Mouse (Mus musculus) midbrain, embryonic 13.5 days (tissue): ENCODE data around the gene Tmem235. TPM values are rescaled to one million over a fixed set of nuclear protein-coding genes. Genes with fewer than 3 reads are reported as not detected.

Experiments
- ATAC-seq: fragments of 200-750 bp; cut with Nextera tagmentation; 2 replicates; pipeline ENCODE4 v1.8.0; 2017; ENCODE audit warnings: mild to moderate bottlenecking, moderate TSS enrichment, moderate library complexity
- H3K27ac ChIP-seq: fragments of 300-500 bp; sonication (generic); 2 replicates; pipeline ENCODE4 v1.5.1; 2015; ENCODE audit warnings: inconsistent platforms, mild to moderate bottlenecking, moderate library complexity
- H3K27me3 ChIP-seq: fragments of 300-500 bp; sonication (generic); 2 replicates; pipeline ENCODE4 v1.6.1; 2015; ENCODE audit warnings: mild to moderate bottlenecking, inconsistent platforms
- H3K36me3 ChIP-seq: fragments of 300-500 bp; sonication (generic); 2 replicates; pipeline ENCODE4 v1.6.1; 2015; ENCODE audit warnings: mild to moderate bottlenecking, inconsistent platforms
- H3K4me1 ChIP-seq: fragments of 300-500 bp; sonication (generic); replicated peaks from 2 replicates; pipeline ENCODE4 v1.6.1; 2015; ENCODE audit warnings: inconsistent platforms
- H3K4me2 ChIP-seq: fragments of 300-500 bp; sonication (generic); replicated peaks from 2 replicates; pipeline ENCODE4 v1.6.1; 2015; ENCODE audit warnings: moderate library complexity, mild to moderate bottlenecking, inconsistent platforms
- H3K4me3 ChIP-seq: fragments of 300-500 bp; sonication (generic); replicated peaks from 2 replicates; pipeline ENCODE4 v1.5.1; 2015; ENCODE audit warnings: mild to moderate bottlenecking, inconsistent platforms
- H3K9ac ChIP-seq: fragments of 300-500 bp; sonication (generic); replicated peaks from 2 replicates; pipeline ENCODE4 v1.6.1; 2015; ENCODE audit warnings: mild to moderate bottlenecking, inconsistent platforms
- H3K9me3 ChIP-seq: fragments of 300-500 bp; sonication (generic); 2 replicates; pipeline ENCODE4 v1.6.1; 2016; ENCODE audit warnings: mild to moderate bottlenecking, inconsistent platforms
- WGBS: fragments of 180-500 bp; shearing (Covaris S2); methylation state at CpG from one replicate; pipeline ENCODE4 v1.1.7; 2015; 5-methylcytosine and 5-hydroxymethylcytosine counted together
- polyA plus RNA-seq: library from polyadenylated mRNA; unstranded; fragments of >200 nt; fragmentation: Nextera tagmentation; extraction: Ambion mirVana; gene quantifications from 2 replicates; pipeline ENCODE4 v1.2.1, GENCODE M21; 2015

Gene Tmem235
- polyA plus RNA-seq, 1 experiment from 2014 or later, result not detected

- H3K36me3 ChIP-seq, result no peaks in the 10 kb centered on the region
- WGBS, result 26% methylated on average over 13 of the region's 13 CpGs
- no peaks in the 10 kb centered on the region for H3K9me3 ChIP-seq
- no peak for ATAC-seq
- H3K9ac ChIP-seq, result no peak overlapping the region
- H3K4me1 ChIP-seq, result peaks cover 13% of the 10 kb centered on the region
- H3K4me3 ChIP-seq, result 0 out of 2 replicates have a peak overlapping the region, but pooled peaks have one; percentile 12
- H3K27me3 ChIP-seq, result no peaks in the 10 kb centered on the region
- no peak overlapping the region for H3K27ac ChIP-seq
- peak overlapping the region; percentile 38 for H3K4me2 ChIP-seq
Observed at GRCm38 (mm10) chr11:117836306-117836705, 24.2 kb upstream of the Tmem235 start.

- no peaks in the 10 kb centered on the region for H3K27me3 ChIP-seq
- H3K9ac ChIP-seq, result no peak overlapping the region
- 0 out of 2 replicates have a peak, but pooled peaks cover 2% of the 10 kb centered on the region for H3K4me1 ChIP-seq
- ATAC-seq, result no peak
- H3K9me3 ChIP-seq, result no peaks in the 10 kb centered on the region
- WGBS, result 85% methylated on average over 2 of the region's 2 CpGs
- no peak overlapping the region for H3K4me2 ChIP-seq
- H3K4me3 ChIP-seq, result no peak overlapping the region
- no peaks in the 10 kb centered on the region for H3K36me3 ChIP-seq
- no peak overlapping the region for H3K27ac ChIP-seq
Observed at GRCm38 (mm10) chr11:117838572-117838971, 22.0 kb upstream of the Tmem235 start.

GRCm38 (mm10) chr11:117839021-117839420, 21.5 kb upstream of the Tmem235 start:
- ATAC-seq, result no peak
- no peaks in the 10 kb centered on the region for H3K27me3 ChIP-seq
- WGBS, result 88% methylated on average over 1 of the region's 1 CpGs
- H3K9ac ChIP-seq, result no peak overlapping the region
- no peak overlapping the region for H3K27ac ChIP-seq
- H3K4me3 ChIP-seq, result no peak overlapping the region
- H3K4me2 ChIP-seq, result no peak overlapping the region
- no peaks in the 10 kb centered on the region for H3K9me3 ChIP-seq
- 0 out of 2 replicates have a peak, but pooled peaks cover 2% of the 10 kb centered on the region for H3K4me1 ChIP-seq
- no peaks in the 10 kb centered on the region for H3K36me3 ChIP-seq

GRCm38 (mm10) chr11:117840910-117841309, 19.6 kb upstream of the Tmem235 start:
- no peaks in the 10 kb centered on the region for H3K27me3 ChIP-seq
- 55% methylated on average over 1 of the region's 1 CpGs for WGBS

GRCm38 (mm10) chr11:117843434-117843833, 17.1 kb upstream of the Tmem235 start:
- no peaks in the 10 kb centered on the region for H3K27me3 ChIP-seq
- no peaks in the 10 kb centered on the region for H3K36me3 ChIP-seq
- H3K9ac ChIP-seq, result no peak overlapping the region
- no peak overlapping the region for H3K4me2 ChIP-seq
- 87% methylated on average over 2 of the region's 2 CpGs for WGBS
- H3K27ac ChIP-seq, result no peak overlapping the region
- peaks cover 9% of the 10 kb centered on the region for H3K4me1 ChIP-seq
- H3K9me3 ChIP-seq, result no peaks in the 10 kb centered on the region
- H3K4me3 ChIP-seq, result no peak overlapping the region
- ATAC-seq, result no peak

More at GRCm38 (mm10) chr11:117840910-117841309, 19.6 kb upstream of the Tmem235 start:
- Histone ChIP-seq H3K4me2 (no peak overlapping the region), H3K9me3 (no peaks in the 10 kb centered on the region), H3K9ac (no peak overlapping the region), H3K4me1 (0 out of 2 replicates have a peak, but pooled peaks cover 2% of the 10 kb centered on the region), H3K36me3 (no peaks in the 10 kb centered on the region), H3K27ac (no peak overlapping the region), H3K4me3 (no peak overlapping the region)
- ATAC-seq, result no peak

GRCm38 (mm10) chr11:117844997-117845396, 15.6 kb upstream of the Tmem235 start:
- peaks cover 19% of the 10 kb centered on the region for H3K4me1 ChIP-seq
- no peaks in the 10 kb centered on the region for H3K27me3 ChIP-seq
- WGBS, result 71% methylated on average over 2 of the region's 2 CpGs
- no peak overlapping the region for H3K4me2 ChIP-seq
- no peaks in the 10 kb centered on the region for H3K36me3 ChIP-seq
- H3K4me3 ChIP-seq, result no peak overlapping the region
- H3K9me3 ChIP-seq, result no peaks in the 10 kb centered on the region
- no peak overlapping the region for H3K27ac ChIP-seq
- H3K9ac ChIP-seq, result no peak overlapping the region
- no peak for ATAC-seq

GRCm38 (mm10) chr11:117845651-117846050, 14.9 kb upstream of the Tmem235 start:
- no peak overlapping the region for H3K9ac ChIP-seq
- no peak overlapping the region for H3K4me3 ChIP-seq
- ATAC-seq, result no peak
- 75% methylated on average over 2 of the region's 2 CpGs for WGBS
- H3K4me1 ChIP-seq, result peaks cover 25% of the 10 kb centered on the region
- H3K27me3 ChIP-seq, result no peaks in the 10 kb centered on the region
- no peaks in the 10 kb centered on the region for H3K9me3 ChIP-seq
- H3K27ac ChIP-seq, result no peak overlapping the region
- no peaks in the 10 kb centered on the region for H3K36me3 ChIP-seq
- H3K4me2 ChIP-seq, result no peak overlapping the region

- no peak overlapping the region for H3K27ac ChIP-seq
- no peak overlapping the region for H3K4me2 ChIP-seq
- ATAC-seq, result no peak
- H3K27me3 ChIP-seq, result no peaks in the 10 kb centered on the region
- no peak overlapping the region for H3K4me3 ChIP-seq
- 62% methylated on average over 5 of the region's 5 CpGs for WGBS
- H3K4me1 ChIP-seq, result peaks cover 25% of the 10 kb centered on the region
- no peaks in the 10 kb centered on the region for H3K9me3 ChIP-seq
- H3K9ac ChIP-seq, result no peak overlapping the region
- H3K36me3 ChIP-seq, result no peaks in the 10 kb centered on the region
Observed at GRCm38 (mm10) chr11:117846640-117847039, 13.9 kb upstream of the Tmem235 start.

GRCm38 (mm10) chr11:117847593-117848215, 12.8 kb upstream of the Tmem235 start:
- Histone ChIP-seq H3K27ac (peak overlapping the region; percentile 97), H3K4me1 (peaks cover 25% of the 10 kb centered on the region), H3K9me3 (no peaks in the 10 kb centered on the region), H3K27me3 (no peaks in the 10 kb centered on the region), H3K4me2 (peak overlapping the region; percentile 88), H3K9ac (peak overlapping the region; percentile 83; the same call in 1 of the 2 replicates), H3K36me3 (peaks cover 2% of the 10 kb centered on the region; the same call in 1 of the 2 replicates), H3K4me3 (peak overlapping the region; percentile 62; the same call in 1 of the 2 replicates)
- 81% methylated on average over 7 of the region's 7 CpGs for WGBS
- no peak for ATAC-seq

- Histone ChIP-seq H3K4me1 (peaks cover 25% of the 10 kb centered on the region), H3K9ac (peak overlapping the region; percentile 83), H3K36me3 (peaks cover 7% of the 10 kb centered on the region), H3K4me2 (peak overlapping the region; percentile 88), H3K4me3 (peak overlapping the region; percentile 62), H3K9me3 (no peaks in the 10 kb centered on the region), H3K27me3 (no peaks in the 10 kb centered on the region), H3K27ac (peak overlapping the region; percentile 97)
- ATAC-seq, result peak; percentile 92
- whole genome bisulfite sequencing, result 14% methylated on average over 19 of the region's 19 CpGs
Observed at GRCm38 (mm10) chr11:117848271-117848984, 12.1 kb upstream of the Tmem235 start.

GRCm38 (mm10) chr11:117848985-117849671, 11.4 kb upstream of the Tmem235 start, which contains the start of gene Birc5:
Gene Birc5, plus strand, starts transcription at chr11:117849251.
- Histone ChIP-seq H3K4me1 (peaks cover 25% of the 10 kb centered on the region), H3K9me3 (no peaks in the 10 kb centered on the region), H3K4me3 (peak within 1 kb of the TSS; percentile 62), H3K27me3 (no peaks in the 10 kb centered on the region), H3K27ac (peak within 1 kb of the TSS; percentile 97), H3K9ac (peak within 1 kb of the TSS; percentile 83), H3K4me2 (peak within 1 kb of the TSS; percentile 88), H3K36me3 (peaks cover 13% of the 10 kb centered on the region)
- peak; percentile 94 for ATAC-seq
- WGBS, result 0% methylated on average over 48 of the region's 51 CpGs

GRCm38 (mm10) chr11:117852875-117853274, 7.7 kb upstream of the Tmem235 start:
- H3K27me3 ChIP-seq, result no peaks in the 10 kb centered on the region
- H3K27ac ChIP-seq, result no peak overlapping the region
- no peak for ATAC-seq
- peaks cover 43% of the 10 kb centered on the region for H3K36me3 ChIP-seq
- peaks cover 22% of the 10 kb centered on the region for H3K4me1 ChIP-seq
- no peaks in the 10 kb centered on the region for H3K9me3 ChIP-seq
- H3K9ac ChIP-seq, result no peak overlapping the region
- H3K4me3 ChIP-seq, result no peak overlapping the region
- 95% methylated on average over 3 of the region's 3 CpGs for WGBS
- H3K4me2 ChIP-seq, result no peak overlapping the region
